Mouse (Mus musculus) testis, adult 2 months (tissue): ENCODE data around the gene Map2k4.

Source experiments
- CTCF ChIP-seq: fragments of 200-500 bp; IDR thresholded peaks from 2 replicates; pipeline ENCODE4 v1.5.1; 2012; ENCODE audit warnings: low read depth, mild to moderate bottlenecking, inconsistent platforms, low read length, moderate library complexity; ENCODE audit not compliant: control insufficient read depth, insufficient read depth, insufficient replicate concordance
- POLR2A ChIP-seq: fragments of 200-500 bp; IDR thresholded peaks from 2 replicates; pipeline ENCODE4 v1.6.1; 2012; ENCODE audit warnings: low read depth, mild to moderate bottlenecking, inconsistent platforms, low read length, moderate library complexity; ENCODE audit not compliant: control insufficient read depth

- TF ChIP-seq CTCF, result no peak
- TF ChIP-seq POLR2A, result no peak
Measured at GRCm38 (mm10) chr11:65781596-65781995, 6.5 kb downstream of the Map2k4 start.
